Mouse (Mus musculus): ENCODE data around the gene Crk. TPM values are rescaled to one million over a fixed set of nuclear protein-coding genes. Genes with fewer than 3 reads are reported as not detected.

Gene Crk
- total and polyA plus RNA-seq, 3 experiments, result 37.8 to 44.6 (median 39.9) TPM

GRCm38 (mm10) chr11:75654471-75655390, 24.3 kb upstream of the Crk start (continued):
- peak; percentile 81 for TF ChIP-seq BHLHE40 (IDR thresholded peaks at IDR 0.05; ENCODE audit: low read depth, low read length)
- TF ChIP-seq CTCF (conservative IDR thresholded peaks at IDR 0.05 in 1 of 2, IDR thresholded peaks at IDR 0.05 in 1 of 2; ENCODE audit: low read depth in 2 of 2, low read length in 2 of 2), result no peak
- no peak for TF ChIP-seq USF2 (conservative IDR thresholded peaks at IDR 0.05; ENCODE audit: low read depth, low read length)
- no peak for TF ChIP-seq PAX5 (IDR thresholded peaks at IDR 0.05; ENCODE audit: low read length)
- peak; percentile 52 for TF ChIP-seq NELFE (IDR thresholded peaks at IDR 0.05; ENCODE audit: low read depth, low read length)
- TF ChIP-seq ZC3H11A (IDR thresholded peaks at IDR 0.05; ENCODE audit: low read depth, low read length), result no peak
- peak; percentile 83 for TF ChIP-seq CHD2 (IDR thresholded peaks at IDR 0.05; ENCODE audit: low read length)
- no peak for TF ChIP-seq JUN (IDR thresholded peaks at IDR 0.05; ENCODE audit: insufficient read depth, low read depth, low read length)
- TF ChIP-seq MXI1 (IDR thresholded peaks at IDR 0.05; ENCODE audit: low read depth, low read length), result peak; percentile 66; the same call in 1 of the 2 replicates
- no peak for TF ChIP-seq ZNF384 (IDR thresholded peaks at IDR 0.05; ENCODE audit: low read depth, low read length)
- TF ChIP-seq MYC (IDR thresholded peaks at IDR 0.05; ENCODE audit: low read depth, low read length), result no peak; the same call in 1 of the 2 replicates
- TF ChIP-seq HCFC1 (IDR thresholded peaks at IDR 0.05; ENCODE audit: low read depth, low read length), result peak; percentile 43
- 0 out of 2 replicates have a peak, but pooled peaks have one; percentile 1 for TF ChIP-seq SMC3 (IDR thresholded peaks at IDR 0.05; ENCODE audit: low read depth, low read length)

GRCm38 (mm10) chr11:75655621-75656545, 23.2 kb upstream of the Crk start:
- Histone ChIP-seq H3K9ac (ENCODE audit: insufficient read depth, low read depth) (peak overlapping the region; percentile 86), H3K9me3 (replicated peaks; ENCODE audit: low read length) (no peaks in the 10 kb centered on the region), H3K79me2 (replicated peaks; ENCODE audit: control insufficient read depth, extremely low read depth, insufficient read depth, poor library complexity, severe bottlenecking) (peaks cover 32% of the 10 kb centered on the region), H3K27ac (ENCODE audit: insufficient read depth, low read depth) (peak overlapping the region; percentile 98), H3K27me3 (replicated peaks) (no peaks in the 10 kb centered on the region), H3K4me3 (replicated peaks in 1 of 3; ENCODE audit: low read depth in 2 of 3, low read length in 2 of 3, poor library complexity in 1 of 3) (peak overlapping the region; percentile 62 to 73 (median 71)), H3K36me3 (replicated peaks in 1 of 2; ENCODE audit: control insufficient read depth in 1 of 2, insufficient read depth in 1 of 2, low read length in 1 of 2) (peaks cover 34 to 40% of the 10 kb centered on the region in 2 experiments), H3K4me1 (ENCODE audit: control insufficient read depth in 1 of 2, insufficient read depth in 2 of 2) (peaks cover 3 to 50% of the 10 kb centered on the region in 2 experiments; a peak in 3 of 4 replicates), H3K4me2 (ENCODE audit: insufficient read depth, low read depth, poor library complexity, severe bottlenecking) (peak overlapping the region; percentile 90)
- in situ Hi-C loops (cut with MboI; ENCODE audit: low pct_ligation_motif_present, low pct_unique_long_range_greater_than_20kb, low sequenced_read_pairs), result no loop called here
- peak; percentile 75 for DNase-seq (ENCODE audit: extremely low read depth)
- dilution Hi-C loops (cut with MboI; ENCODE audit: extremely low pct_ligation_motif_present, extremely low pct_unique_long_range_greater_than_20kb, low sequenced_read_pairs), result no loop called here
- no peak for TF ChIP-seq ZMIZ1 (IDR thresholded peaks at IDR 0.05; ENCODE audit: low read depth, low read length)
- TF ChIP-seq SMC3 (IDR thresholded peaks at IDR 0.05; ENCODE audit: low read depth, low read length), result no peak
- TF ChIP-seq SIN3A (IDR thresholded peaks at IDR 0.05; ENCODE audit: low read length), result peak; percentile 15
- peak; percentile 43; the same call in 1 of the 2 replicates for TF ChIP-seq MAZ (IDR thresholded peaks at IDR 0.05; ENCODE audit: low read depth, low read length)
- TF ChIP-seq NRF1 (IDR thresholded peaks at IDR 0.05; ENCODE audit: low read depth, low read length), result 0 out of 2 replicates have a peak, but pooled peaks have one; percentile 38
- no peak for TF ChIP-seq JUND (conservative IDR thresholded peaks at IDR 0.05; ENCODE audit: low read depth, low read length)
- TF ChIP-seq RAD21 (IDR thresholded peaks at IDR 0.05; ENCODE audit: low read depth, low read length), result no peak
- TF ChIP-seq TCF12 (IDR thresholded peaks at IDR 0.05; ENCODE audit: low read depth, low read length), result 0 out of 2 replicates have a peak, but pooled peaks have one; percentile 44
- TF ChIP-seq POLR2AphosphoS2 (IDR thresholded peaks at IDR 0.05; ENCODE audit: low read depth, low read length), result peak; percentile 38; the same call in 1 of the 2 replicates
- TF ChIP-seq POLR2A (IDR thresholded peaks at IDR 0.05; ENCODE audit: low read depth, low read length), result peak; percentile 66; the same call in 1 of the 2 replicates
- TF ChIP-seq MYC (IDR thresholded peaks at IDR 0.05; ENCODE audit: low read depth, low read length), result peak; percentile 63; the same call in 1 of the 2 replicates
- 0 out of 2 replicates have a peak, but pooled peaks have one; percentile 37 for TF ChIP-seq KAT2A (IDR thresholded peaks at IDR 0.05; ENCODE audit: insufficient replicate concordance, low read length)
- TF ChIP-seq TBP (conservative IDR thresholded peaks at IDR 0.05; ENCODE audit: low read depth, low read length), result 0 out of 2 replicates have a peak, but pooled peaks have one; percentile 36
- TF ChIP-seq NELFE (IDR thresholded peaks at IDR 0.05; ENCODE audit: low read depth, low read length), result peak; percentile 58
- peak; percentile 62 for TF ChIP-seq ETS1 (conservative IDR thresholded peaks at IDR 0.05; ENCODE audit: low read depth, low read length)
- TF ChIP-seq USF1 (IDR thresholded peaks at IDR 0.05; ENCODE audit: low read depth, low read length), result no peak
- TF ChIP-seq JUN (IDR thresholded peaks at IDR 0.05; ENCODE audit: insufficient read depth, low read depth, low read length), result no peak
- no peak for TF ChIP-seq UBTF (IDR thresholded peaks at IDR 0.05; ENCODE audit: low read depth, low read length)
- peak; percentile 47; the same call in 1 of the 2 replicates for TF ChIP-seq HCFC1 (IDR thresholded peaks at IDR 0.05; ENCODE audit: low read depth, low read length)
- peak; percentile 79 for TF ChIP-seq MEF2A (IDR thresholded peaks at IDR 0.05; ENCODE audit: borderline replicate concordance, low read depth, low read length)
- peak; percentile 71 for TF ChIP-seq BHLHE40 (IDR thresholded peaks at IDR 0.05; ENCODE audit: low read depth, low read length)
- TF ChIP-seq CTCF (conservative IDR thresholded peaks at IDR 0.05 in 1 of 2, IDR thresholded peaks at IDR 0.05 in 1 of 2; ENCODE audit: low read depth in 2 of 2, low read length in 2 of 2), result no peak
- no peak; the same call in 1 of the 2 replicates for TF ChIP-seq EP300 (IDR thresholded peaks at IDR 0.05; ENCODE audit: low read length)
- TF ChIP-seq MXI1 (IDR thresholded peaks at IDR 0.05; ENCODE audit: low read depth, low read length), result peak; percentile 76; the same call in 1 of the 2 replicates
- peak; percentile 68 for TF ChIP-seq MAX (IDR thresholded peaks at IDR 0.05; ENCODE audit: low read length)

Measured in CH12.LX (cell line).